Mouse (Mus musculus) liver, embryonic 12.5 days (tissue): ENCODE data around the gene Lgals7. TPM values are rescaled to one million over a fixed set of nuclear protein-coding genes. Genes with fewer than 3 reads are reported as not detected.
A peak's percentile ranks its signal among the peaks of the same experiment; 100 is the strongest.
"Not testable (repeated sequence)": the region's sequence is repeated elsewhere in the genome, so short reads cannot be mapped to it uniquely, and the experiment has no call there.

ENCODE experiments used
- ATAC-seq: fragments of 200-750 bp; cut with Nextera tagmentation; 2 replicates; pipeline ENCODE4 v1.8.0; 2017; ENCODE audit warnings: moderate number of reproducible peaks, mild to moderate bottlenecking, moderate library complexity
- H3K27ac ChIP-seq: fragments of 300-500 bp; sonication (generic); 2 replicates; pipeline ENCODE4 v1.5.1; 2016; ENCODE audit warnings: mild to moderate bottlenecking
- H3K27me3 ChIP-seq: fragments of 300-500 bp; sonication (generic); replicated peaks from 2 replicates; pipeline ENCODE4 v1.6.1; 2016; ENCODE audit warnings: mild to moderate bottlenecking, moderate library complexity
- H3K36me3 ChIP-seq: fragments of 300-500 bp; sonication (generic); 2 replicates; pipeline ENCODE4 v1.6.1; 2016; ENCODE audit warnings: mild to moderate bottlenecking, moderate library complexity
- H3K4me1 ChIP-seq: fragments of 300-500 bp; sonication (generic); 2 replicates; pipeline ENCODE4 v1.6.1; 2016
- H3K4me2 ChIP-seq: fragments of 300-500 bp; sonication (generic); 2 replicates; pipeline ENCODE4 v1.6.1; 2016; ENCODE audit warnings: mild to moderate bottlenecking, moderate library complexity
- H3K4me3 ChIP-seq: fragments of 300-500 bp; sonication (generic); 2 replicates; pipeline ENCODE4 v1.5.1; 2016; ENCODE audit warnings: mild to moderate bottlenecking, moderate library complexity
- H3K9ac ChIP-seq: fragments of 300-500 bp; sonication (generic); 2 replicates; pipeline ENCODE4 v1.6.1; 2016; ENCODE audit warnings: mild to moderate bottlenecking, moderate library complexity
- H3K9me3 ChIP-seq: fragments of 300-500 bp; sonication (generic); replicated peaks from 2 replicates; pipeline ENCODE4 v1.6.1; 2016; ENCODE audit warnings: mild to moderate bottlenecking, moderate library complexity
- WGBS: fragments of 180-500 bp; shearing (Covaris S2); methylation state at CpG from one replicate; pipeline ENCODE4 v1.1.7; 2016; ENCODE audit not compliant: insufficient replicate concordance; 5-methylcytosine and 5-hydroxymethylcytosine counted together
- polyA plus RNA-seq: library from polyadenylated mRNA; unstranded; fragments of >200 nt; fragmentation: Nextera tagmentation; extraction: Ambion mirVana; gene quantifications from 2 replicates; pipeline ENCODE4 v1.2.1, GENCODE M21; 2016

Lgals7 gene
- polyA plus RNA-seq, 1 experiment from 2014 or later, result not detected

GRCm38 (mm10) chr7:28881199-28881598 is 17.5 kb downstream of the Lgals7 start, which contains the start of gene Capn12:
Gene Capn12, plus strand, starts transcription at chr7:28881422.
- Histone ChIP-seq H3K4me2 (no peak within 1 kb of the TSS), H3K27ac (0 out of 2 replicates have a peak within 1 kb of the TSS, but pooled peaks have one; percentile 39), H3K27me3 (peaks cover 14% of the 10 kb centered on the region), H3K9me3 (no peaks in the 10 kb centered on the region), H3K9ac (no peak within 1 kb of the TSS), H3K4me3 (no peak within 1 kb of the TSS), H3K4me1 (peaks cover 34% of the 10 kb centered on the region), H3K36me3 (no peaks in the 10 kb centered on the region)
- 50% methylated on average over 13 of the region's 13 CpGs for WGBS
- ATAC-seq, result no peak

- 66% methylated on average over 11 of the region's 11 CpGs for WGBS
- Histone ChIP-seq H3K4me3 (no peak overlapping the region), H3K27ac (no peak overlapping the region), H3K36me3 (no peaks in the 10 kb centered on the region), H3K9ac (no peak overlapping the region), H3K9me3 (no peaks in the 10 kb centered on the region), H3K4me2 (no peak overlapping the region), H3K27me3 (peaks cover 32% of the 10 kb centered on the region), H3K4me1 (peaks cover 15% of the 10 kb centered on the region)
- ATAC-seq, result no peak
Observed at GRCm38 (mm10) chr7:28883039-28883438, 19.4 kb downstream of the Lgals7 start.

GRCm38 (mm10) chr7:28883704-28884103 is 20.1 kb downstream of the Lgals7 start:
- WGBS, result 67% methylated on average over 4 of the region's 4 CpGs
- not testable (repeated sequence) for H3K9me3 ChIP-seq, H3K4me2 ChIP-seq, H3K27ac ChIP-seq, H3K36me3 ChIP-seq, H3K4me3 ChIP-seq, H3K9ac ChIP-seq, ATAC-seq
- peaks cover 39% of the 10 kb centered on the region for H3K27me3 ChIP-seq
- peaks cover 12% of the 10 kb centered on the region for H3K4me1 ChIP-seq

DNA sequence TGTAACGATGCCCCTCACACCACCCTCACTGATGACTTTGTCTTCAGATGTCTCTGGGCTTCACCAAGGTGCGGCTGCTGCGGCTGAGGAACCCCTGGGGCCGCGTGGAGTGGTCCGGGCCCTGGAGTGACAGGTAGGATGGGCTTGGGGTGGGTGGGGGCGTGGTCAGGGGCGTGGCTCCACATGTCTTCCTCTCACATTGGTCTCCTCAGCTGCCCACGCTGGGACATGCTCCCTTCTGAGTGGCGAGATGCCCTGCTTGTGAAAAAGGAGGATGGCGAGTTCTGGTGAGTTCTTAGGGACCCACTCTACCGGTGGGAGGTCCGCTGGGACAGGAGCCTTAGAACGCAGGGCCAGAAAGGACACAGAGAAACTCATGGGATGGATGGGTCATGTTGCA is 22.8 kb downstream of the Lgals7 start:
- H3K27me3 ChIP-seq, result peaks cover 61% of the 10 kb centered on the region
- H3K9ac ChIP-seq, result no peak overlapping the region
- peaks cover 8% of the 10 kb centered on the region for H3K4me1 ChIP-seq
- H3K27ac ChIP-seq, result no peak overlapping the region
- ATAC-seq, result 0 out of 2 replicates have a peak, but pooled peaks have one; percentile 35
- WGBS, result 21% methylated on average over 14 of the region's 14 CpGs
- no peak overlapping the region for H3K4me2 ChIP-seq
- H3K9me3 ChIP-seq, result no peaks in the 10 kb centered on the region
- no peak overlapping the region for H3K4me3 ChIP-seq
- peaks cover 5% of the 10 kb centered on the region for H3K36me3 ChIP-seq

GRCm38 (mm10) chr7:28888701-28889161 is 25.1 kb downstream of the Lgals7 start:
- no peak for ATAC-seq
- H3K27ac ChIP-seq, result no peak overlapping the region
- peaks cover 61% of the 10 kb centered on the region for H3K27me3 ChIP-seq
- WGBS, result 8% methylated on average over 27 of the region's 27 CpGs
- H3K4me2 ChIP-seq, result peak overlapping the region; percentile 46
- H3K4me3 ChIP-seq, result peak overlapping the region; percentile 24
- H3K36me3 ChIP-seq, result peaks cover 26% of the 10 kb centered on the region
- peaks cover 9% of the 10 kb centered on the region for H3K4me1 ChIP-seq
- no peaks in the 10 kb centered on the region for H3K9me3 ChIP-seq
- H3K9ac ChIP-seq, result 0 out of 2 replicates have a peak overlapping the region, but pooled peaks have one; percentile 5

DNA sequence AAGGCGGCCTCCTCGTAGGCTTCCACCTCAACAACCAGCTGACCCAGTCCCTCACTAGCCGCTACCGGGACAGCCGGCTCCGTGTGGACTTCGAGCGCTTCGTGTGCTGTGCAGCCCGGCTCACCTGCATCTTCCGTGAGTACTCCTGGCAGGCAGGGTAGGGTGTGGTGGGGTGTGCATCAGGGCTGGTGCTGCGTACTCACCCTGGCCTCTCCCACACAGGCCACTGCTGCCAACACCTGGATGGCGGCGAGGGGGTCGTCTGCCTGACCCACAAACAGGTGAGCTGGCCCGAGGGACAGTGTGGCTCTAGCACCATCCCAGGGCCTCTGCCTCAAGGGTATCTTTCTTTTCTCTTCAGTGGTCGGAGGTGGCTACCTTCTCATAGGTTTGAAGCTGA is 28.9 kb downstream of the Lgals7 start:
- no peaks in the 10 kb centered on the region for H3K9me3 ChIP-seq
- peaks cover 33% of the 10 kb centered on the region for H3K27me3 ChIP-seq
- H3K4me3 ChIP-seq, result no peak overlapping the region
- H3K27ac ChIP-seq, result no peak overlapping the region
- peaks cover 65% of the 10 kb centered on the region for H3K36me3 ChIP-seq
- H3K4me1 ChIP-seq, result peaks cover 32% of the 10 kb centered on the region
- no peak for ATAC-seq
- H3K4me2 ChIP-seq, result no peak overlapping the region
- H3K9ac ChIP-seq, result no peak overlapping the region
- WGBS, result 92% methylated on average over 17 of the region's 17 CpGs

- Histone ChIP-seq H3K4me3 (no peak overlapping the region), H3K4me2 (no peak overlapping the region), H3K4me1 (peaks cover 28% of the 10 kb centered on the region), H3K9ac (no peak overlapping the region), H3K27me3 (peaks cover 22% of the 10 kb centered on the region), H3K27ac (0 out of 2 replicates have a peak overlapping the region, but pooled peaks have one; percentile 17), H3K36me3 (peaks cover 76% of the 10 kb centered on the region), H3K9me3 (no peaks in the 10 kb centered on the region)
- WGBS, result 58% methylated on average over 7 of the region's 7 CpGs
- peak; percentile 21; the same call in 1 of the 2 replicates for ATAC-seq
Observed at GRCm38 (mm10) chr7:28893643-28894265, 30.1 kb downstream of the Lgals7 start.

DNA sequence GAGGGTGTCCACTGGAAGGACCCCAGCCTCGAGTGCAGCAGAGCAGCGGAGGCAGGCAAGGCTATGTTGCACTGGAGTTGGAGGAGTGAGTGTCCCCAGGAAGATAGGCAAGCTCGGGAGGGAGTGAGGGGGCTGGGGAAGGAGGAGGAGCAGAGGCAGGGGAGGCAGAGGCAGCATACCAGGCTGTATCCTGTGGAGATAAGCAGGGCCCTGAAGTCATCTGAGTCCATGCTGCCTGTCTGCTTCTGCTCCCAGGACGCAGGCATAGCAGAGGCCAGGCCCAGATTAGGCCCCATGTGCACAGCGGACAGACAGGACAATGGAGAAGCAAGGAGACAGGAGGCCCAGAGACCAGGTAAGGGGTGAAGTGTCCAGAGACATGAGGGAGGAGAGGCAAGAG is 31.3 kb downstream of the Lgals7 start:
- Histone ChIP-seq H3K9me3 (no peaks in the 10 kb centered on the region), H3K4me3 (no peak overlapping the region), H3K27ac (peak overlapping the region; percentile 60), H3K36me3 (peaks cover 88% of the 10 kb centered on the region), H3K9ac (0 out of 2 replicates have a peak overlapping the region, but pooled peaks have one; percentile 2), H3K4me1 (peaks cover 24% of the 10 kb centered on the region), H3K27me3 (peaks cover 10% of the 10 kb centered on the region), H3K4me2 (no peak overlapping the region; the same call in 1 of the 2 replicates)
- 21% methylated on average over 5 of the region's 5 CpGs for WGBS
- peak; percentile 53 for ATAC-seq

DNA sequence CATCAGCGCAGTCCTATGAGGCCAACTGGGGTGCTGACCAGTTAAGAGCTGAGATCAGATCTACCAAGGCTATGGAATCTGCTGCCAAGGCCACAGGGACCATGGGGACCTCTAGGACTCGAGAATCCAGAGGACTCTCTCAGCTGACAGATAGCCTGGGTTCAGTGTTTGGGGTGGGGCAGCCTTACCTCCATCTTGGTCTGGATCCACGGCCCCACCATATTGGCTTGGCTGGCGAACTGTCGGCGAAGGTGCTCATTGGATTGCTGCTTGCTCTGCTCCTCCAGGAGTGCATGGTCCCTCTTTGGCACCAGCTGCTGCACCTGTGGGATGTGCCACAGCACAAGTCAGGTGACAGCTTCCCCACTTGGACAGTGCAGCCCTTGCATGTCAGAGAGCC is 34.0 kb downstream of the Lgals7 start:
- no peaks in the 10 kb centered on the region for H3K9me3 ChIP-seq
- peaks cover 99% of the 10 kb centered on the region for H3K36me3 ChIP-seq
- peaks cover 24% of the 10 kb centered on the region for H3K4me1 ChIP-seq
- H3K9ac ChIP-seq, result no peak overlapping the region
- H3K27me3 ChIP-seq, result no peaks in the 10 kb centered on the region
- H3K4me2 ChIP-seq, result no peak overlapping the region
- WGBS, result 82% methylated on average over 6 of the region's 6 CpGs
- H3K4me3 ChIP-seq, result no peak overlapping the region
- H3K27ac ChIP-seq, result no peak overlapping the region
- ATAC-seq, result no peak

GRCm38 (mm10) chr7:28899972-28900371 is 36.3 kb downstream of the Lgals7 start:
- H3K4me2 ChIP-seq, result no peak overlapping the region
- H3K27me3 ChIP-seq, result no peaks in the 10 kb centered on the region
- 89% methylated on average over 4 of the region's 4 CpGs for WGBS
- H3K36me3 ChIP-seq, result peaks cover 100% of the 10 kb centered on the region
- no peaks in the 10 kb centered on the region for H3K9me3 ChIP-seq
- no peak overlapping the region for H3K4me3 ChIP-seq
- no peak for ATAC-seq
- H3K4me1 ChIP-seq, result peaks cover 10% of the 10 kb centered on the region
- no peak overlapping the region for H3K9ac ChIP-seq
- H3K27ac ChIP-seq, result no peak overlapping the region

GRCm38 (mm10) chr7:28901311-28902125 is 37.9 kb downstream of the Lgals7 start:
- 89% methylated on average over 13 of the region's 13 CpGs for WGBS
- no peaks in the 10 kb centered on the region for H3K4me1 ChIP-seq
- H3K4me2 ChIP-seq, result no peak overlapping the region
- H3K36me3 ChIP-seq, result peaks cover 100% of the 10 kb centered on the region
- peak; percentile 25; the same call in 1 of the 2 replicates for ATAC-seq
- no peak overlapping the region for H3K4me3 ChIP-seq
- H3K27ac ChIP-seq, result no peak overlapping the region
- no peaks in the 10 kb centered on the region for H3K27me3 ChIP-seq
- H3K9ac ChIP-seq, result no peak overlapping the region
- H3K9me3 ChIP-seq, result no peaks in the 10 kb centered on the region

- WGBS, result 89% methylated on average over 6 of the region's 6 CpGs
- H3K4me3 ChIP-seq, result no peak overlapping the region
- ATAC-seq, result no peak
Observed at GRCm38 (mm10) chr7:28902180-28902579, 38.5 kb downstream of the Lgals7 start.

More at GRCm38 (mm10) chr7:28902180-28902579, 38.5 kb downstream of the Lgals7 start:
- H3K4me1 ChIP-seq, result no peaks in the 10 kb centered on the region
- H3K36me3 ChIP-seq, result peaks cover 100% of the 10 kb centered on the region
- no peak overlapping the region for H3K4me2 ChIP-seq
- no peak overlapping the region for H3K9ac ChIP-seq
- H3K27me3 ChIP-seq, result no peaks in the 10 kb centered on the region
- no peaks in the 10 kb centered on the region for H3K9me3 ChIP-seq
- no peak overlapping the region for H3K27ac ChIP-seq
